Mouse (Mus musculus): ENCODE data around the gene Emp2.

Emp2 gene

GRCm38 (mm10) chr16:10313646-10314088 is at the start of gene Emp2:
Emp2 (minus strand) TSS chr16:10313968.
- DNase-seq (ENCODE audit: low read depth, low spot score) = peak; percentile 70

- DNase-seq (ENCODE audit: low read depth, low spot score) = no peak
Observed at GRCm38 (mm10) chr16:10363061-10363460, 49.3 kb upstream of the Emp2 start.

GRCm38 (mm10) chr16:10359241-10359640 is 45.5 kb upstream of the Emp2 start:
- DNase-seq (ENCODE audit: low read depth, low spot score) = peak; percentile 82

GRCm38 (mm10) chr16:10358010-10358934 is 44.5 kb upstream of the Emp2 start:
- DNase-seq (ENCODE audit: low read depth, low spot score) = peak; percentile 96

- DNase-seq (ENCODE audit: low read depth, low spot score) = no peak
Observed at GRCm38 (mm10) chr16:10355004-10355403, 41.2 kb upstream of the Emp2 start.

DNA sequence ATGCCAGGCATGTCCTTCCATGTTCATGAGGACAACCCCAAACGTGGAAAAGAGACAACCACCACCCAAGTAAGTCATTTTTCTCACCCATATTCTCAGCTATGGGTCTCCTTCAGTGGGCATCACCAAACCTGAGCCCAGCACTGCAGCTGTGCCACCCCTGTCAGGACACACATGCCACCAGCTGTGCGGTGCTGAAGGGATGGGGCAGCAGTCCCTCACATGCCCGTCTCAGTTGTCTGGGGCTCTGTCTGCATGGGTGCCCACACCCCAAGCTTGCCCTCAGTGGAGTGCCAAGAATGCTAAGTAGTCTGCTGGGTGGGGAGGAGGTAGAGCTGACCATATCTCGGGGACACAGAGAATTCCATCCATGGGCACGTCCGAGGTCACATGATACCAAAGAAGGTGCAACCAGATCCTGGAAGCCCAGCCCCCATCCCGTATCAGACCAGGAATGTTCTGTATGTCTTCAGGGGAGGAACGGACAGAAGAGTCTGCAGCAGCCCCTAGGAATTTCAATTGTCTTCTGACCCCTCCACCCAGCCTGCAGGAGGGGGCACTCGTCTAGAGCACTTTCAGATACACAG is 37.4 kb upstream of the Emp2 start:
- peak; percentile 76 for DNase-seq (ENCODE audit: low read depth, low spot score)

GRCm38 (mm10) chr16:10349876-10350275 is 36.1 kb upstream of the Emp2 start:
- DNase-seq (ENCODE audit: low read depth, low spot score) = no peak

GRCm38 (mm10) chr16:10349436-10349835 is 35.7 kb upstream of the Emp2 start:
- DNase-seq (ENCODE audit: low read depth, low spot score) = no peak

GRCm38 (mm10) chr16:10347551-10347950 is 33.8 kb upstream of the Emp2 start:
- no peak for DNase-seq (ENCODE audit: low read depth, low spot score)

GRCm38 (mm10) chr16:10341110-10341509 is 27.3 kb upstream of the Emp2 start:
- no peak for DNase-seq (ENCODE audit: low read depth, low spot score)

- DNase-seq (ENCODE audit: low read depth, low spot score) = no peak
Observed at GRCm38 (mm10) chr16:10339930-10340329, 26.2 kb upstream of the Emp2 start.

DNA sequence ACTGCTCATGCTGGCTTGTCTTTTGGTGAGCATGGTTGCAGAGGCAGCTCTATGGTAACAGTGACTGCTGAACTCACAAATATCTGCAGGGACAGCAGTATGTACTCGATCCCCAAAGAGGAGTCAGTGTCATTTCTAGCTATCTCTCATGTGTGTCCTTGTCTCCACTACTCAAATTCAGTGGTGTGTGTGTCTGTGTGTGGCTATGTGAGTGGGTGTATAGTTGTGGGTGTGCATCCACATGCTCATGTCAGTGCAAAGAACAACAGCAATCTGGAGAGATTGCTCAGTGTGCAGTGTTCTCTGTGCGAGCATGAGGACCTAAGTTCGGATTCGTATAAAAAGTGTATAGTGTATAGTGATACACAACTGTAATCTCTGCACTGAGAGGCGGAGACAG is 24.8 kb upstream of the Emp2 start:
- DNase-seq (ENCODE audit: low read depth, low spot score) = no peak

DNA sequence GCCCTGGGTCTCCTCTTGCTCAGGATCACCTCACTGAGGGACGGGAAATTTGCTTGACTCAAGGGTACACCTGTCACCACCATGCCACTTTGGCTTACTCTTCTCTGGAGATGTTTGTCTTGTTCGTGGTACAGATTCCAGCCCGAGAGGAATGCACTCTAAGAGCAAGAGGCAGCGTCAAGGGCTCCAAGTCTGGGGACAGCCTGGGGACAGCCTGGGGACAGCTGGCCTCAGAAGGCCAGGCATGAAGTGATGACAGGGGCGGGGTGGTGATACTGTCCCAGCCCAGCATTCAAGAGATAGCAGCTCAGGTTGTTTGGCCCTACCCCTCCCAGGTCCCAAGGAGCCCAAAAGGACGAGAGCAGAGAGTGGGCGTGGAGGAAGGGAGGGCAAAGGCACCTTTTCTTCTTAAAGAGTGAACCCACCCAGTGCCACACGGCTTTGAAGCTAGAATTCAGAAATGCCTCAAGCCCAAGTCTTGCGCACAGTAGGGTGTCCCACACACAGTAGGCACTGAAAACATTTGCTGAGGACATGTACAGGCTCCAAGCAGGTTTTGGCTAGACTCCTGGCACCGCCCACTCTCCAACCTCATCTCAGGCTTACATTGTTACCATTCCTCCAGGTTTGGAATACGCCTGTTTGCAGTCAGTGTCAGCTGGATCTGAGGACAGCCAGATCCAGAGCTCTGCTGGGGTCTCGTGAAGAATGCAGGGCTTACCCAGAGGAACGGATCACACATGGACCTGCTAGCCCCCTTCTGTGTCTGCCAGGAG is 23.8 kb upstream of the Emp2 start:
- DNase-seq (ENCODE audit: low read depth, low spot score) = peak; percentile 91

GRCm38 (mm10) chr16:10336454-10337421 is 23.0 kb upstream of the Emp2 start:
- peak; percentile 74 for DNase-seq (ENCODE audit: low read depth, low spot score)

DNA sequence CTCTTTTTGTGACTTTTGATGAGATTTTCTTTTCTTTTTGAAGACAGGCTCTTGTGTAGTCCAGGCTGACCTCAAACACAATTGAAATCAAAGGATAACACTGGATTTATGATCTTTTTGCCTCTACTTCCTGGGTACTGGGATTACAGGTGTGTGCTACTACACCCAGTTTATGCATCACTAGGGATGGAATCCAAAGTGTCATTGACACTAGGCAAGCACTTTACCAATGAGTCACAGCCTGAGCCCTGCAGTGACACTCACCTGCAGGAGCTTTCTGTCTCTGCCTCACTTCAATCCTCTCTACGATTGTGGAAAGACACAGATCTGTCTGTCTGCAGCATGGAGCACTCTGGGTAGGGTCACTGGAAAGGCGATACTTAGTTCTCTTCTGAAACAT is 22.2 kb upstream of the Emp2 start:
- no peak for DNase-seq (ENCODE audit: low read depth, low spot score)

GRCm38 (mm10) chr16:10332732-10333131 is 19.0 kb upstream of the Emp2 start:
- no peak for DNase-seq (ENCODE audit: low read depth, low spot score)

- peak; percentile 30 for DNase-seq (ENCODE audit: low read depth, low spot score)
Observed at GRCm38 (mm10) chr16:10330586-10331495, 17.1 kb upstream of the Emp2 start.

GRCm38 (mm10) chr16:10327563-10328333 is 14.0 kb upstream of the Emp2 start:
- DNase-seq (ENCODE audit: low read depth, low spot score) = peak; percentile 34

DNA sequence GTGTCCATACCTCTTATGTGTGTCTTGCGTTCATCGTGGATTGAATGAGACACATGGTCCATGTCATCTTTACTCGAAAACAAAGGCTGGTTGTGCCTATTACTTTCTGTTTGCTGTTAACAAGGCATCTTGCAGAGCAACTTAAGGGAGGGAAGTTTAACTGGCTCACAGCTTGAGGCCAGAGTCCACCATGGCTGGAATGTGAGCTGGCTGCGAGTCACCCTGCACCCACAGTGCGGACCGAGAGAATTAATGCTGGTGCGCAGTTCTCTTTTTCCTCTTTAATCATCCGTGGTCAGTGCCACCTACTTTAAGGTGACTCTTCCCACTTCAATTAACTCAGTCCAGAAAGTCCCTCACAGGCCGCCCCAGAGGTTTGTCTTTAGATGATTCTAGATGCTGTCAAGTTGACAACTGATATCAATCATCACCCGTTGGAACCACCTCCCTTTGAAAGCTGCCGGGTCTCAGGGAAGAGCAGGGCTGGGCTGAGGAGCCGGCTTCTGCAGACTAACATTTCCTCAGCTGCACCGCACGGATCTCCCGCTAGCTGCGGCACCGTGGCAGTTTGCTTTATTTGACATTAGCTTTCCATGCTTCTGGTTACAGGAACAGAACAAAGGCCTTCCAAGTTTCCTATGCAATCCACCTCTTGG is 6.3 kb upstream of the Emp2 start:
- DNase-seq (ENCODE audit: low read depth, low spot score) = peak; percentile 28

Measured in ZHBTc4 (cell line).